Mouse (Mus musculus): Measurements from ENCODE around the gene Gng8.

DNA sequence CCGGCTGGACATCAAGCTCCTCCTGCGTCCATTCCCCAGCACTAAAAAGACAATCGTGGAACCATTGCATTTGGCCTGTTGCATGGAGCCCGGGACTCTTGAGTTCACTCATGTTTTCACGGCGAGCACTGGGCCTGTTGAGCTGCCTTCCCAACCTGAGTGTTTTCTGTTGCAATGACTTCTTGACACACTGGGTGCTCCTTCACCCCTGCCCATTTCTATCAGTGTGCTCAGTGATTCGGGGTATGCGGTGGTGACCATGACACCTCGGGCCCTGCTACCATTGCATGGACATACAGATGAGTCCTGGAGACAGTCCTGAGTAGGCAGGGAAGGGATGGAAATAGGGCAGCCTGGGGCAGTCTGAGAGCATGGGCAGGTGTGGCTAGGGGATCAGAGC is 19.1 kb upstream of the Gng8 start:
- TF ChIP-seq POLR2A (IDR thresholded peaks at IDR 0.05; ENCODE audit: borderline replicate concordance, extremely low read depth, low read depth, low read length) (no peak), CTCF (IDR thresholded peaks at IDR 0.05; ENCODE audit: insufficient read depth, low read length) (no peak)
